Comparison of ENCODE assay signal across 22 mouse cellular contexts in genomic region chr5:65154287-65154686, GRCm38 (mm10).
"Had no signal": no experiment of that assay in that cellular context is flagged by ENCODE, and none has a peak within 500 bp of the region (broad histone marks: within the 10 kb centered on the region; RNA-seq: fewer than 3 reads in every experiment).

No protein-coding gene starts in this region.

- ATAC-seq: liver, embryonic 12.5 days had no signal

- H3K36me3 ChIP-seq: liver, embryonic 15.5 days; stomach, embryonic 15.5 days had no signal

- H3K9me3 ChIP-seq: limb, embryonic 10.5 days; limb, embryonic 13.5 days; liver, embryonic 12.5 days; liver, embryonic 15.5 days; lung, embryonic 15.5 days; midbrain, embryonic 10.5 days; neural tube, embryonic 13.5 days; stomach, embryonic 15.5 days had no signal

- H3K27me3 ChIP-seq: limb, embryonic 13.5 days; liver, embryonic 12.5 days; liver, embryonic 15.5 days; lung, embryonic 15.5 days; megakaryocyte, embryonic 14.5 days; neural tube, embryonic 13.5 days; stomach, embryonic 15.5 days had no signal

- H3K9ac ChIP-seq: limb, embryonic 13.5 days; liver, embryonic 12.5 days; liver, embryonic 15.5 days; lung, embryonic 15.5 days; neural tube, embryonic 13.5 days; stomach, embryonic 15.5 days had no signal

- DNase-seq: kidney, adult 2 months; kidney, postnatal 25 days; layer of hippocampus, adult 9-11 months; liver; lung, adult 18-20 months; lung, postnatal 10 days; lung, postnatal 36 days; midbrain, embryonic 14.5 days; right cerebral cortex, postnatal 4 days; spleen, adult 18-20 months; thymus, postnatal 36 days had no signal

- H3K27ac ChIP-seq: kidney, postnatal 0 days; layer of hippocampus, adult 2 months; limb, embryonic 10.5 days; limb, embryonic 13.5 days; liver, embryonic 12.5 days; liver, embryonic 15.5 days; lung, embryonic 15.5 days; midbrain, embryonic 10.5 days; neural tube, embryonic 13.5 days; stomach, embryonic 15.5 days had no signal

- H3K4me2 ChIP-seq: limb, embryonic 13.5 days; liver, embryonic 12.5 days; liver, embryonic 15.5 days; lung, embryonic 15.5 days; neural tube, embryonic 13.5 days; stomach, embryonic 15.5 days had no signal

- H3K4me3 ChIP-seq: layer of hippocampus, adult 2 months; limb, embryonic 10.5 days; limb, embryonic 13.5 days; liver, embryonic 12.5 days; liver, embryonic 15.5 days; lung, embryonic 15.5 days; megakaryocyte, embryonic 14.5 days; midbrain, embryonic 10.5 days; neural tube, embryonic 13.5 days; stomach, embryonic 15.5 days had no signal

- H3K4me1 ChIP-seq: liver, embryonic 15.5 days; neural tube, embryonic 13.5 days; stomach, embryonic 15.5 days had no signal
